Mouse (Mus musculus) lung, postnatal 0 days (tissue): ENCODE measurements around the gene Zc2hc1c. TPM values are rescaled to one million over a fixed set of nuclear protein-coding genes. Genes with fewer than 3 reads are reported as not detected.

ENCODE experiments used
- ATAC-seq: fragments of 200-750 bp; cut with Nextera tagmentation; 2 replicates; pipeline ENCODE4 v1.8.0; 2017; ENCODE audit warnings: moderate library complexity
- DNase-seq: peaks from one replicate; pipeline ENCODE4 v3.0.0-alpha.2; 2016; ENCODE audit warnings: low spot score
- H3K27ac ChIP-seq: fragments of 300-500 bp; sonication (generic); 2 replicates; pipeline ENCODE4 v1.5.1; 2014; ENCODE audit warnings: antibody characterized with exemption, mild to moderate bottlenecking, low read length, mixed read lengths
- H3K27me3 ChIP-seq: fragments of 300-500 bp; sonication (generic); replicated peaks from 2 replicates; pipeline ENCODE4 v1.6.1; 2014; ENCODE audit warnings: low read length, mixed read lengths; ENCODE audit not compliant: insufficient read depth
- H3K36me3 ChIP-seq: fragments of 300-500 bp; sonication (generic); 2 replicates; pipeline ENCODE4 v1.6.1; 2014; ENCODE audit warnings: low read length, mixed read lengths; ENCODE audit not compliant: insufficient read depth
- H3K4me1 ChIP-seq: fragments of 300-500 bp; sonication (generic); 2 replicates; pipeline ENCODE4 v1.6.1; 2014; ENCODE audit warnings: antibody characterized with exemption, low read depth, low read length, mixed read lengths; ENCODE audit not compliant: insufficient read depth
- H3K4me2 ChIP-seq: fragments of 300-500 bp; sonication (generic); replicated peaks from 2 replicates; pipeline ENCODE4 v1.6.1; 2014; ENCODE audit warnings: low read depth, mild to moderate bottlenecking, low read length, moderate library complexity, mixed read lengths
- H3K4me3 ChIP-seq: fragments of 300-500 bp; sonication (generic); 2 replicates; pipeline ENCODE4 v1.5.1; 2014; ENCODE audit warnings: low read depth, low read length
- H3K9ac ChIP-seq: fragments of 300-500 bp; sonication (generic); replicated peaks from 2 replicates; pipeline ENCODE4 v1.6.1; 2014; ENCODE audit warnings: low read depth, mild to moderate bottlenecking
- H3K9me3 ChIP-seq: fragments of 300-500 bp; sonication (generic); 2 replicates; pipeline ENCODE4 v1.6.1; 2016; ENCODE audit warnings: low read length, mixed read lengths
- CTCF ChIP-seq: IDR thresholded peaks from 2 replicates; pipeline ENCODE4 v1.5.1; 2016; ENCODE audit warnings: antibody characterized with exemption, mild to moderate bottlenecking
- EP300 ChIP-seq: IDR thresholded peaks from 2 replicates; pipeline ENCODE4 v1.6.1; 2016; ENCODE audit warnings: antibody characterized with exemption, mild to moderate bottlenecking, control low read depth
- WGBS: fragments of 180-500 bp; shearing (Covaris S2); extraction: QIAGEN DNeasy Blood & Tissue Kit; methylation state at CpG from one replicate; pipeline ENCODE4 v1.1.7; 2014; 5-methylcytosine and 5-hydroxymethylcytosine counted together
- polyA plus RNA-seq: library from polyadenylated mRNA; unstranded; fragments of >200 nt; fragmentation: Nextera tagmentation; extraction: Ambion mirVana; gene quantifications from 2 replicates; pipeline ENCODE4 v1.2.1, GENCODE M21; 2015

Gene Zc2hc1c
- polyA plus RNA-seq, 1 experiment from 2014 or later: 2.7 TPM

- ATAC-seq (no peak), DNase-seq (no peak)
- no peaks in the 10 kb centered on the region for H3K9me3 ChIP-seq
- no peak overlapping the region for H3K27ac ChIP-seq
- no peaks in the 10 kb centered on the region for H3K27me3 ChIP-seq
- no peak overlapping the region for H3K4me3 ChIP-seq
- TF ChIP-seq EP300 (no peak), CTCF (no peak)
- H3K4me2 ChIP-seq: no peak overlapping the region
- WGBS: 51% methylated on average over 4 of the region's 4 CpGs
- H3K36me3 ChIP-seq: no peaks in the 10 kb centered on the region
- no peaks in the 10 kb centered on the region; the same call in 1 of the 2 replicates for H3K4me1 ChIP-seq
- no peak overlapping the region for H3K9ac ChIP-seq
Measured at GRCm38 (mm10) chr12:85271843-85272206, 16.6 kb upstream of the Zc2hc1c start.

GRCm38 (mm10) chr12:85273508-85273907 lies 14.9 kb upstream of the Zc2hc1c start:
- H3K4me2 ChIP-seq: no peak overlapping the region
- no peaks in the 10 kb centered on the region for H3K9me3 ChIP-seq
- peak; percentile 49 for DNase-seq
- H3K4me3 ChIP-seq: no peak overlapping the region
- H3K27me3 ChIP-seq: no peaks in the 10 kb centered on the region
- ATAC-seq: peak; percentile 35; the same call in 1 of the 2 replicates
- no peak overlapping the region for H3K27ac ChIP-seq
- H3K9ac ChIP-seq: no peak overlapping the region
- no peaks in the 10 kb centered on the region; the same call in 1 of the 2 replicates for H3K4me1 ChIP-seq
- 41% methylated on average over 10 of the region's 10 CpGs for WGBS
- no peaks in the 10 kb centered on the region for H3K36me3 ChIP-seq
- TF ChIP-seq EP300 (no peak), CTCF (no peak)

GRCm38 (mm10) chr12:85276273-85276672 lies 12.1 kb upstream of the Zc2hc1c start:
- no peaks in the 10 kb centered on the region for H3K36me3 ChIP-seq
- H3K4me2 ChIP-seq: no peak overlapping the region
- no peak overlapping the region for H3K4me3 ChIP-seq
- H3K27me3 ChIP-seq: no peaks in the 10 kb centered on the region
- DNase-seq (no peak), ATAC-seq (no peak)
- TF ChIP-seq CTCF: no peak
- no peak for TF ChIP-seq EP300
- H3K9ac ChIP-seq: no peak overlapping the region
- H3K9me3 ChIP-seq: no peaks in the 10 kb centered on the region
- H3K4me1 ChIP-seq: no peaks in the 10 kb centered on the region
- no peak overlapping the region for H3K27ac ChIP-seq
- 81% methylated on average over 5 of the region's 5 CpGs for WGBS

DNA sequence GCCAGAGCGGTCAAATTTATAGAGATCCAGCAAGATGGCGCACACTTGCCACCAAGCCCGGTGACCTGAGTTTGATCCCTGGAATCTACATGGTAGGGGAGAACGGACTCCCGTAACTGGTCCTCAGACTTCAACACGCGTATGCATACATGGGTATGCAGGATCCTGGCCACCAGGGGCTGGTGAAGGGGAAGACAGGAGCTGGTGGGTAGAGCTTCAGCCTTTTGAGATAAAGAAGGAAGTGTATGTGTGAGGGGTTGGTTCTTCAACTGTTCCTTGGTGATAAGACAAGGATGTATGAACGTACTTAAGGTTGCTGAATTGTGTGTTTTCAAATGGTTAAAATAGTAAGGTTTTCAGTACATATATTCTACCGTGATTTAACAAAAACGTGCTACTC lies 9.5 kb upstream of the Zc2hc1c start:
- 91% methylated on average over 10 of the region's 10 CpGs for WGBS

DNA sequence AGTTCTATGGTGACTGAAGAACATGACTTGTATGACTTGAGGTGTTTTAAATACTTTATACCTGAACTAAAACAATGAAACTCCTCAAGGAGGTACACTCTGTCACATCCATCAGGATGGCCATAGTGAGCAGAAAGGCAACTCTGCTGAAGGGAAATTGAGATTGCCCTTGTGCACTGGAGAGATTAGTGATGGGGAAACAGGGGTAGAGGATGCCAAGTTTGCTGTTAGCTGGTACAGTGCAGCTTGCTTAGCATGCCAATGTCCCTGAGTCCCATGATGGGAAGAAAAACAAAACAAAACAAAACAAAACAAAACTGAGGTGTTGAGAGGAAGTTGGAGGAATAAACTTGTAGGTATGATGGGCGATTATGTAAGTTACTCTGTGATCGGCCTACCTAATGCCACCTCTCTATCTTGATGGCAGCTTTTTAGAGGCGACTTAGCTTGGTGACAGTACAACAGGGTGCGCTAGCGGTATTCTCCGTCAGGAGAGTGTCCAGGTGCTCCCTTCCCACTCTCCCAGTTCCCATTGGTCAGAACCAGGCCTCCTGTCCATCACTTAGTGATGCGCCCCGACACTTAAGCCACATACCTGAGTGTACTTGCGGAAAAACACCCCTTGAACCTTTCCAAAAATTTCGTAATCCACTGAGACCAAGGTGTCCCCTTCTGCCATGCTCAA lies 8.9 kb upstream of the Zc2hc1c start:
- Histone ChIP-seq H3K4me2 (peak overlapping the region; percentile 89), H3K4me1 (no peaks in the 10 kb centered on the region), H3K4me3 (peak overlapping the region; percentile 72), H3K27me3 (no peaks in the 10 kb centered on the region), H3K9ac (peak overlapping the region; percentile 68), H3K36me3 (no peaks in the 10 kb centered on the region), H3K9me3 (no peaks in the 10 kb centered on the region), H3K27ac (peak overlapping the region; percentile 71)
- WGBS: 3% methylated on average over 10 of the region's 10 CpGs
- ATAC-seq (peak; percentile 29), DNase-seq (peak; percentile 30)
- TF ChIP-seq CTCF (no peak), EP300 (no peak)

More for the DNA sequence above, 9.5 kb upstream of the Zc2hc1c start:
- Histone ChIP-seq H3K9ac (no peak overlapping the region), H3K27me3 (no peaks in the 10 kb centered on the region), H3K9me3 (no peaks in the 10 kb centered on the region), H3K4me2 (no peak overlapping the region), H3K27ac (no peak overlapping the region), H3K4me3 (no peak overlapping the region), H3K4me1 (no peaks in the 10 kb centered on the region), H3K36me3 (no peaks in the 10 kb centered on the region)
- ATAC-seq (no peak), DNase-seq (no peak)
- no peak for TF ChIP-seq EP300
- peak; percentile 20; the same call in 1 of the 2 replicates for TF ChIP-seq CTCF

GRCm38 (mm10) chr12:85280105-85280844 lies 8.1 kb upstream of the Zc2hc1c start:
- H3K27me3 ChIP-seq: no peaks in the 10 kb centered on the region
- WGBS: under 1% methylated on average over 31 of the region's 31 CpGs
- peak overlapping the region; percentile 89 for H3K4me2 ChIP-seq
- peak; percentile 98 for DNase-seq
- TF ChIP-seq CTCF (no peak), EP300 (peak; percentile 72)
- peak; percentile 99 for ATAC-seq
- H3K9ac ChIP-seq: peak overlapping the region; percentile 68
- peak overlapping the region; percentile 71 for H3K27ac ChIP-seq
- no peaks in the 10 kb centered on the region for H3K9me3 ChIP-seq
- H3K36me3 ChIP-seq: no peaks in the 10 kb centered on the region
- H3K4me1 ChIP-seq: no peaks in the 10 kb centered on the region
- H3K4me3 ChIP-seq: peak overlapping the region; percentile 72
